Mouse (Mus musculus) retina, postnatal 7 days (tissue): ENCODE measurements around the gene Lrrtm1.

Source experiments
- DNase-seq: peaks from one replicate; pipeline ENCODE4 v3.0.0-alpha.2; 2012; ENCODE audit warnings: low read depth, low spot score

Gene Lrrtm1

GRCm38 (mm10) chr6:77306796-77307195 is 64.3 kb downstream of the Lrrtm1 start:
- no peak for DNase-seq
